Mouse (Mus musculus): ENCODE data around the gene Cldn10. TPM values are rescaled to one million over a fixed set of nuclear protein-coding genes. Genes with fewer than 3 reads are reported as not detected.
"Not testable (repeated sequence)": the region's sequence is repeated elsewhere in the genome, so short reads cannot be mapped to it uniquely, and the experiment has no call there.

Cldn10 gene
- polyA plus RNA-seq, 1 experiment, result 0.16 TPM

DNA sequence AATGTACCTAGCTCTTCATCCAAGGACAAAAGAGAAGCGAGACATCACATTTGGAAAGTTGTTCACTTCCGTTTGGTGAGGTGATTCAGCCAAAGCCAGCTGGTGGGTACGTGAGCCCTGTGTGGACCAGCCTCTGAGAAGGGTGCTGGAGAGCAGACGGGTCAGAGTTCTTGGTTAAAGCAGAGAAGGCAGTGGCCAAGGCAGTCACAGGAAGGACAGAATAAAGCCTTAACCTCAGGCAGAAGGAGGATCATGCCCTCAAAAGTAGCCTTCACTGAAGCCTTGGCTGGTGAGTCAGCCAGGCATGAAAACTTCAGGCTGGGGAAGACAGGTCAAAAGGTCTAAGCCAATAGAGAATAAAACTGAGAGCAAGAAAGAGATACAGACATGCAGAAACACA is 22.0 kb downstream of the Cldn10 start:
- Histone ChIP-seq H3K27me3 (ENCODE audit: control insufficient read depth, insufficient read depth, low read length) (no peaks in the 10 kb centered on the region), H3K4me1 (ENCODE audit: control insufficient read depth, insufficient read depth, low read length) (no peaks in the 10 kb centered on the region), H3K36me3 (ENCODE audit: control insufficient read depth, insufficient read depth, low read length) (no peaks in the 10 kb centered on the region), H3K4me3 (ENCODE audit: control insufficient read depth, low read depth, low read length) (no peak overlapping the region), H3K27ac (ENCODE audit: control insufficient read depth, insufficient read depth, low read depth, low read length) (no peak overlapping the region)
- no peak for TF ChIP-seq POLR2A (IDR thresholded peaks at IDR 0.05; ENCODE audit: control insufficient read depth, low read depth, low read length)
- TF ChIP-seq CTCF (IDR thresholded peaks at IDR 0.05; ENCODE audit: control insufficient read depth, insufficient read depth, insufficient replicate concordance, low read depth, low read length), result no peak

- not testable (repeated sequence) for H3K36me3 ChIP-seq (ENCODE audit: control insufficient read depth, insufficient read depth, low read length); H3K4me3 ChIP-seq (ENCODE audit: control insufficient read depth, low read depth, low read length); H3K27me3 ChIP-seq (ENCODE audit: control insufficient read depth, insufficient read depth, low read length); H3K27ac ChIP-seq (ENCODE audit: control insufficient read depth, insufficient read depth, low read depth, low read length); H3K4me1 ChIP-seq (ENCODE audit: control insufficient read depth, insufficient read depth, low read length)
Observed at GRCm38 (mm10) chr14:118811256-118811655, 23.5 kb downstream of the Cldn10 start.

- TF ChIP-seq POLR2A (IDR thresholded peaks at IDR 0.05; ENCODE audit: control insufficient read depth, low read depth, low read length), result no peak
- TF ChIP-seq CTCF (IDR thresholded peaks at IDR 0.05; ENCODE audit: control insufficient read depth, insufficient read depth, insufficient replicate concordance, low read depth, low read length), result no peak
- no peaks in the 10 kb centered on the region for H3K27me3 ChIP-seq (ENCODE audit: control insufficient read depth, insufficient read depth, low read length)
- H3K27ac ChIP-seq (ENCODE audit: control insufficient read depth, insufficient read depth, low read depth, low read length), result no peak overlapping the region
- H3K36me3 ChIP-seq (ENCODE audit: control insufficient read depth, insufficient read depth, low read length), result no peaks in the 10 kb centered on the region
- H3K4me1 ChIP-seq (ENCODE audit: control insufficient read depth, insufficient read depth, low read length), result peaks cover 2% of the 10 kb centered on the region; the same call in 1 of the 2 replicates
- no peak overlapping the region for H3K4me3 ChIP-seq (ENCODE audit: control insufficient read depth, low read depth, low read length)
Observed at GRCm38 (mm10) chr14:118813111-118813510, 25.4 kb downstream of the Cldn10 start.

GRCm38 (mm10) chr14:118816503-118816902 is 28.8 kb downstream of the Cldn10 start:
- H3K27me3 ChIP-seq (ENCODE audit: control insufficient read depth, insufficient read depth, low read length), result no peaks in the 10 kb centered on the region
- no peaks in the 10 kb centered on the region for H3K36me3 ChIP-seq (ENCODE audit: control insufficient read depth, insufficient read depth, low read length)
- no peak overlapping the region for H3K27ac ChIP-seq (ENCODE audit: control insufficient read depth, insufficient read depth, low read depth, low read length)
- TF ChIP-seq CTCF (IDR thresholded peaks at IDR 0.05; ENCODE audit: control insufficient read depth, insufficient read depth, insufficient replicate concordance, low read depth, low read length), result peak; percentile 15; the same call in 1 of the 2 replicates
- no peak for TF ChIP-seq POLR2A (IDR thresholded peaks at IDR 0.05; ENCODE audit: control insufficient read depth, low read depth, low read length)
- peaks cover 2% of the 10 kb centered on the region; the same call in 1 of the 2 replicates for H3K4me1 ChIP-seq (ENCODE audit: control insufficient read depth, insufficient read depth, low read length)
- H3K4me3 ChIP-seq (ENCODE audit: control insufficient read depth, low read depth, low read length), result no peak overlapping the region

GRCm38 (mm10) chr14:118820111-118820510 is 32.4 kb downstream of the Cldn10 start:
- no peak overlapping the region for H3K27ac ChIP-seq (ENCODE audit: control insufficient read depth, insufficient read depth, low read depth, low read length)
- no peaks in the 10 kb centered on the region for H3K27me3 ChIP-seq (ENCODE audit: control insufficient read depth, insufficient read depth, low read length)
- no peaks in the 10 kb centered on the region for H3K36me3 ChIP-seq (ENCODE audit: control insufficient read depth, insufficient read depth, low read length)
- H3K4me1 ChIP-seq (ENCODE audit: control insufficient read depth, insufficient read depth, low read length), result peaks cover 2% of the 10 kb centered on the region; the same call in 1 of the 2 replicates
- TF ChIP-seq CTCF (IDR thresholded peaks at IDR 0.05; ENCODE audit: control insufficient read depth, insufficient read depth, insufficient replicate concordance, low read depth, low read length) (peak; percentile 46; the same call in 1 of the 2 replicates), POLR2A (IDR thresholded peaks at IDR 0.05; ENCODE audit: control insufficient read depth, low read depth, low read length) (no peak)
- H3K4me3 ChIP-seq (ENCODE audit: control insufficient read depth, low read depth, low read length), result no peak overlapping the region

DNA sequence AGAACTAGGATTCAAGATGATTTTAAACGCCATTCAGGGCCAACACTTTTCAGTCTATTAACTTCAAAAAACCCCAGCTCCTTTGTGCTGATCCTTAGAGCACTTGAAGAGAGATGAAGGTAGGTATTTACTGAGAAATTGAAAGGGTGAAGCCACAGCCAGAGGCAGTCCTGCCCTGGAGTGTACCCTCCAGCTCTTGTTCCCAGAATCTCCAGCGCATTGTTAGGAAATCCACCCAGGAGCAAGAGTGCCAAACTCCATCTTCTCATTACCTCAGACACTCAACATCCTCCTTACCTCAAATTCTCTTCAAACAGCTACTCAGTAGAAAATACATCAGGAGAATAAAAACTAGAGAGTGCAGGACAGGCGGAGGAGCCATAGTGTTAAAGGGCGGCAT is 35.1 kb downstream of the Cldn10 start:
- no peak overlapping the region for H3K27ac ChIP-seq (ENCODE audit: control insufficient read depth, insufficient read depth, low read depth, low read length)
- no peak overlapping the region for H3K4me3 ChIP-seq (ENCODE audit: control insufficient read depth, low read depth, low read length)
- no peaks in the 10 kb centered on the region for H3K36me3 ChIP-seq (ENCODE audit: control insufficient read depth, insufficient read depth, low read length)
- TF ChIP-seq POLR2A (IDR thresholded peaks at IDR 0.05; ENCODE audit: control insufficient read depth, low read depth, low read length) (no peak), CTCF (IDR thresholded peaks at IDR 0.05; ENCODE audit: control insufficient read depth, insufficient read depth, insufficient replicate concordance, low read depth, low read length) (no peak)
- H3K4me1 ChIP-seq (ENCODE audit: control insufficient read depth, insufficient read depth, low read length), result no peaks in the 10 kb centered on the region
- no peaks in the 10 kb centered on the region for H3K27me3 ChIP-seq (ENCODE audit: control insufficient read depth, insufficient read depth, low read length)

- Histone ChIP-seq H3K4me3 (ENCODE audit: control insufficient read depth, low read depth, low read length) (no peak overlapping the region), H3K36me3 (ENCODE audit: control insufficient read depth, insufficient read depth, low read length) (no peaks in the 10 kb centered on the region), H3K27ac (ENCODE audit: control insufficient read depth, insufficient read depth, low read depth, low read length) (no peak overlapping the region), H3K4me1 (ENCODE audit: control insufficient read depth, insufficient read depth, low read length) (no peaks in the 10 kb centered on the region), H3K27me3 (ENCODE audit: control insufficient read depth, insufficient read depth, low read length) (no peaks in the 10 kb centered on the region)
- TF ChIP-seq POLR2A (IDR thresholded peaks at IDR 0.05; ENCODE audit: control insufficient read depth, low read depth, low read length) (no peak), CTCF (IDR thresholded peaks at IDR 0.05; ENCODE audit: control insufficient read depth, insufficient read depth, insufficient replicate concordance, low read depth, low read length) (no peak)
Observed at GRCm38 (mm10) chr14:118823313-118823712, 35.6 kb downstream of the Cldn10 start.

DNA sequence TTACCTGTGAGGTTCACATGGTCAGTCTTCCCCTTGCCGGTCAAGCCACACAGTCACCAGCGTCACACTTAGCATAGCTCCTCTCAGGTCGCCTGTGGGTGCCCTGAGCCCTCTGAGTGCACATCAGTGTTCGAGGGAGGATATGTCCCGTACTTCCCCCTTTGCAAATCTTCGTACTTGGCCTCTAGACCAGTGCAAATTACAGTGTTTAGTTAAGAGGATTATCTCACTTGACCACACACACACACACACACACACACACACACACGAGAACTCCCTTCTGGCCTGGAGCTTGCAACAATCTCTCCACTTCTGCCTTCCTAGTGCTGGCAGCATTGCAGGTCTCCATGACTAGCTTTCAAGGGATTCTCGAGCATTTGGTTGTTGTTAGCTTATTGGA is 38.6 kb downstream of the Cldn10 start:
- no peak for TF ChIP-seq POLR2A (IDR thresholded peaks at IDR 0.05; ENCODE audit: control insufficient read depth, low read depth, low read length)
- no peak for TF ChIP-seq CTCF (IDR thresholded peaks at IDR 0.05; ENCODE audit: control insufficient read depth, insufficient read depth, insufficient replicate concordance, low read depth, low read length)
- no peaks in the 10 kb centered on the region for H3K36me3 ChIP-seq (ENCODE audit: control insufficient read depth, insufficient read depth, low read length)
- H3K4me3 ChIP-seq (ENCODE audit: control insufficient read depth, low read depth, low read length), result no peak overlapping the region
- H3K27ac ChIP-seq (ENCODE audit: control insufficient read depth, insufficient read depth, low read depth, low read length), result no peak overlapping the region
- no peaks in the 10 kb centered on the region for H3K27me3 ChIP-seq (ENCODE audit: control insufficient read depth, insufficient read depth, low read length)
- no peaks in the 10 kb centered on the region for H3K4me1 ChIP-seq (ENCODE audit: control insufficient read depth, insufficient read depth, low read length)
